Mouse (Mus musculus) thymus, adult 2 months (tissue): ENCODE data around the gene Ahdc1.

Experiments used
- CTCF ChIP-seq: fragments of 200-500 bp; IDR thresholded peaks from 2 replicates; pipeline ENCODE4 v1.5.1; 2012; ENCODE audit warnings: mild to moderate bottlenecking, control low read depth, low read length, moderate library complexity, borderline replicate concordance; ENCODE audit not compliant: control insufficient read depth, poor library complexity, insufficient read depth; ENCODE audit errors: extremely low read depth
- POLR2A ChIP-seq: fragments of 200-500 bp; IDR thresholded peaks from 2 replicates; pipeline ENCODE4 v1.6.1; 2012; ENCODE audit warnings: mild to moderate bottlenecking, low read length, control low read depth, moderate library complexity; ENCODE audit not compliant: control insufficient read depth, poor library complexity, insufficient read depth; ENCODE audit errors: extremely low read depth

GRCm38 (mm10) chr4:133024404-133024803, 13.3 kb downstream of the Ahdc1 start:
- TF ChIP-seq CTCF (no peak), POLR2A (no peak)
